ENCODE assay signal across 8 mouse cellular contexts in the genomic region with DNA sequence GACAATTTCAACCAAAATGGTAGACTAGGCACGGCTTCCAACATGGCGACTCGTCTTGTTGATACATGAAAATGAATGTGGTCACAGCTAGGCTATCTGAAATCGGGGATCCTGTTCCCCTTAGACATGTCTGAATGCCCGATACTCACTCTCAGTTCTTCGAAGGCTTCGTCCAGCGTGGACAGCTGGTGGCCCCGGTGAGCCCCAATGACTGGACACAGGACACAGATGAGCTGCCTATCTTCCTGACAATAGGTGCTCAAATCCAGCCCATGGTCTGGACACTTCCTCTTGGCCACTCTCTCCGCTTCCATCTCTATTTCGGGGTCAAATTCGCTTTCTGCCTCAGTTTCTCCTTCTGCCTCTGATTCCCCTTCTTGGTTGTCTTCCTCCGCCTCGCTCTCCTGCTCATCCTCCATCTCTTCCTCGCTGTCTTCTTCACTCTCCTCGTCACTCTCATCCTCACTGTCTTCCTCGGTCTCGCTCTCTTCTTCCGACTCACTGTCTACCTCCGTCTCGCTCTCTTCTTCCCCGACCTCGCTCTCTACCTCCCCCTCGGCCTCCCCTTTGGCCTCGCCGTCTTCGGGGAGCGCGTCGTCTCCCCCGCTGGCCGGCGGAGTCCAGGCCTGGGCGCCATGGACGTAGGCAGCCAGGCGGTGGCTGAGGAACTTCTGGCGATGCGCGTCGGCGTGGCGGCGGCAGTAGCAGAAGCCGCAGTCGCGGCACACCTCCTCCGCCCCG. TPM values are rescaled to one million over a fixed set of nuclear protein-coding genes. Genes with fewer than 3 reads are reported as not detected.
A peak's percentile ranks its signal among the peaks of the same experiment; 100 is the strongest.
DNase-seq lines count a peak whose midpoint lies in the region; ATAC-seq and TF ChIP-seq lines count a peak whose summit lies in the region.

No protein-coding gene starts in this region.

- H3K9me3 ChIP-seq in hindbrain, embryonic 11.5 days (ENCODE audit: control insufficient read depth, low read length) = no peaks in the 10 kb centered on the region
- no peaks in the 10 kb centered on the region for H3K9me3 ChIP-seq in midbrain, embryonic 14.5 days (ENCODE audit: control insufficient read depth, low read length)

- no peak for TF ChIP-seq CTCF in liver, adult 2 months (IDR thresholded peaks at IDR 0.05; ENCODE audit: low read depth, low read length)
- no peak for TF ChIP-seq CTCF in cortical plate, adult 2 months (IDR thresholded peaks at IDR 0.05; ENCODE audit: extremely low read depth, insufficient read depth, low read length)

- no peak; the same call in 1 of the 2 replicates for ATAC-seq in hindbrain, embryonic 11.5 days (ENCODE audit: low FRiP score)
- no peak; the same call in 1 of the 2 replicates for ATAC-seq in midbrain, embryonic 14.5 days (ENCODE audit: low FRiP score, low TSS enrichment)
- no peak for ATAC-seq in granulocyte monocyte progenitor cell, adult 5-6 weeks (replicated peaks; ENCODE audit: poor library complexity, severe bottlenecking)

- H3K79me2 ChIP-seq in liver, adult 2 months (ENCODE audit: control insufficient read depth, insufficient read depth, low read length) = peaks cover 12% of the 10 kb centered on the region

- H3K9ac ChIP-seq in liver, adult 2 months (ENCODE audit: low read depth, low read length) = peak overlapping the region; percentile 75
- H3K9ac ChIP-seq in hindbrain, embryonic 11.5 days (ENCODE audit: low read depth, low read length) = peak overlapping the region; percentile 88
- H3K9ac ChIP-seq in midbrain, embryonic 14.5 days (replicated peaks; ENCODE audit: low read length) = peak overlapping the region; percentile 91

- H3K27me3 ChIP-seq in liver, adult 2 months (ENCODE audit: control insufficient read depth, insufficient read depth, low read length) = no peaks in the 10 kb centered on the region
- no peaks in the 10 kb centered on the region for H3K27me3 ChIP-seq in hindbrain, embryonic 11.5 days (ENCODE audit: control insufficient read depth, insufficient read depth, low read length)
- H3K27me3 ChIP-seq in midbrain, embryonic 14.5 days (ENCODE audit: control insufficient read depth, insufficient read depth, low read length) = no peaks in the 10 kb centered on the region

- H3K4me3 ChIP-seq in liver, adult 2 months (ENCODE audit: insufficient read depth, low read depth, low read length) = peak overlapping the region; percentile 73
- peak overlapping the region; percentile 92 for H3K4me3 ChIP-seq in cortical plate, adult 2 months (ENCODE audit: insufficient read depth, low read length)
- H3K4me3 ChIP-seq in hindbrain, embryonic 11.5 days (ENCODE audit: low read depth, low read length) = peak overlapping the region; percentile 66
- H3K4me3 ChIP-seq in midbrain, embryonic 14.5 days (replicated peaks; ENCODE audit: low read depth, low read length) = peak overlapping the region; percentile 73

- WGBS in liver, adult 2 months = 38% methylated on average over 48 of the region's 48 CpGs
- 41% methylated on average over 47 of the region's 48 CpGs for WGBS in hindbrain, embryonic 11.5 days
- 39% methylated on average over 48 of the region's 48 CpGs for WGBS in midbrain, embryonic 14.5 days

- no peak overlapping the region for H3K27ac ChIP-seq in liver, adult 2 months (replicated peaks; ENCODE audit: insufficient read depth, low read depth, low read length)
- peak overlapping the region; percentile 38 for H3K27ac ChIP-seq in cortical plate, adult 2 months (ENCODE audit: insufficient read depth, low read length)
- H3K27ac ChIP-seq in hindbrain, embryonic 11.5 days (ENCODE audit: low read depth, low read length) = peak overlapping the region; percentile 91
- peak overlapping the region; percentile 95 for H3K27ac ChIP-seq in midbrain, embryonic 14.5 days (replicated peaks; ENCODE audit: low read depth, low read length)

- H3K4me1 ChIP-seq in liver, adult 2 months (ENCODE audit: control insufficient read depth, insufficient read depth, low read length) = peaks cover 9% of the 10 kb centered on the region
- H3K4me1 ChIP-seq in cortical plate, adult 2 months (ENCODE audit: control insufficient read depth, insufficient read depth, low read length) = peaks cover 6% of the 10 kb centered on the region
- no peaks in the 10 kb centered on the region for H3K4me1 ChIP-seq in hindbrain, embryonic 11.5 days (replicated peaks; ENCODE audit: control insufficient read depth, insufficient read depth, low read length)
- H3K4me1 ChIP-seq in midbrain, embryonic 14.5 days (ENCODE audit: control insufficient read depth, insufficient read depth, low read length) = peaks cover 20% of the 10 kb centered on the region

- no peak for DNase-seq in liver, adult 2 months (ENCODE audit: extremely low read depth, low read depth, low spot score)
- no peak for DNase-seq in liver
- no peak for DNase-seq in hindbrain, embryonic 11.5 days (ENCODE audit: low spot score)
- peak; percentile 9 for DNase-seq in midbrain, embryonic 14.5 days
- no peak for DNase-seq in ovary, postnatal 36 days (ENCODE audit: low spot score)
- no peak for DNase-seq in layer of hippocampus, postnatal 14 days (ENCODE audit: low spot score in 2 of 2)

- peak overlapping the region; percentile 82 for H3K4me2 ChIP-seq in hindbrain, embryonic 11.5 days (replicated peaks; ENCODE audit: low read depth, low read length)
- H3K4me2 ChIP-seq in midbrain, embryonic 14.5 days (ENCODE audit: low read length) = peak overlapping the region; percentile 88

- no peaks in the 10 kb centered on the region for H3K36me3 ChIP-seq in liver, adult 2 months (ENCODE audit: control insufficient read depth, insufficient read depth, low read length)
- H3K36me3 ChIP-seq in hindbrain, embryonic 11.5 days (ENCODE audit: control insufficient read depth, insufficient read depth, low read length) = no peaks in the 10 kb centered on the region
- no peaks in the 10 kb centered on the region for H3K36me3 ChIP-seq in midbrain, embryonic 14.5 days (ENCODE audit: control insufficient read depth, insufficient read depth, low read length)

- no peak for TF ChIP-seq POLR2A in liver, adult 2 months (IDR thresholded peaks at IDR 0.05; ENCODE audit: extremely low read depth, insufficient read depth, low read length)
- TF ChIP-seq POLR2A in cortical plate, adult 2 months (IDR thresholded peaks at IDR 0.05; ENCODE audit: extremely low read depth, insufficient read depth, low read length) = no peak

RNA-seq across cellular contexts. Expression of gene Trim44, which starts 7.6 kb away (rescaled TPM):
- total RNA-seq in liver, adult 2 months (2014; rRNA removed) = 13.3 and 14.8 TPM in 2 replicates
- polyA plus RNA-seq in liver, adult 2 months (2012; rRNA removed) = 10.8 and 11.5 TPM in 2 replicates
- polyA plus RNA-seq in cortical plate, adult 2 months (2012; rRNA removed) = 117 and 123 TPM in 2 replicates
- 44.3 and 44.6 TPM in 2 replicates for polyA plus RNA-seq in hindbrain, embryonic 11.5 days (2014; fragmentation: Nextera tagmentation; extraction: Ambion mirVana)
- 58.7 and 71.7 TPM in 2 replicates for polyA plus RNA-seq in midbrain, embryonic 14.5 days (2014; fragmentation: Nextera tagmentation; extraction: Ambion mirVana)
- 100 to 1,000 TPM; 151 to 162 TPM for total RNA-seq in layer of hippocampus, postnatal 14 days (2021)
- total RNA-seq in granulocyte monocyte progenitor cell, adult 5-6 weeks (2014; fragmentation: Nextera tagmentation) = 31.9 and 39.3 TPM in 2 replicates
- 42.2 and 44.7 TPM in 2 replicates for total RNA-seq in granulocyte monocyte progenitor cell, adult 5-6 weeks (2017)

RNA-seq across cellular contexts. Expression of gene Fjx1, which starts 52.3 kb away (rescaled TPM):
- total RNA-seq in liver, adult 2 months (2014; rRNA removed) = not detected in 2 replicates
- polyA plus RNA-seq in liver, adult 2 months (2012; rRNA removed) = 0.04 TPM in 1 of 2 replicates, not detected in the other
- 55.2 and 59.7 TPM in 2 replicates for polyA plus RNA-seq in cortical plate, adult 2 months (2012; rRNA removed)
- polyA plus RNA-seq in hindbrain, embryonic 11.5 days (2014; fragmentation: Nextera tagmentation; extraction: Ambion mirVana) = 17.2 and 21.9 TPM in 2 replicates
- 33.0 and 34.4 TPM in 2 replicates for polyA plus RNA-seq in midbrain, embryonic 14.5 days (2014; fragmentation: Nextera tagmentation; extraction: Ambion mirVana)
- total RNA-seq in layer of hippocampus, postnatal 14 days (2021) = 10 to 100 TPM; 61.5 to 66.9 TPM
- total RNA-seq in granulocyte monocyte progenitor cell, adult 5-6 weeks (2014; fragmentation: Nextera tagmentation) = not detected in 2 replicates
- 0.41 TPM in 1 of 2 replicates, not detected in the other for total RNA-seq in granulocyte monocyte progenitor cell, adult 5-6 weeks (2017)

Comparison
In these comparisons a context has a peak if more than half of its experiments do, and no peak if none do; other contexts are left out.
1. RNA of gene Fjx1, which starts 52.3 kb away (polyA plus RNA-seq): 55.2 to 59.7 TPM in cortical plate, adult 2 months, 33.0 to 34.4 TPM in midbrain, embryonic 14.5 days and 17.2 to 21.9 TPM in hindbrain, embryonic 11.5 days; 0.04 TPM in liver, adult 2 months; every median in the first group is over 10 times any median in the second.
2. Peak in every context shown above with its lines, with median percentiles within 50 percentile points of each other: H3K4me3 ChIP-seq and H3K9ac ChIP-seq.